Mouse (Mus musculus): ENCODE data around the gene Zfp882. TPM values are rescaled to one million over a fixed set of nuclear protein-coding genes. Genes with fewer than 3 reads are reported as not detected.
"Not testable (repeated sequence)": the region's sequence is repeated elsewhere in the genome, so short reads cannot be mapped to it uniquely, and the experiment has no call there.

Zfp882 gene
- total RNA-seq, 1 experiment from 2014 or later: 13.2 TPM

DNA sequence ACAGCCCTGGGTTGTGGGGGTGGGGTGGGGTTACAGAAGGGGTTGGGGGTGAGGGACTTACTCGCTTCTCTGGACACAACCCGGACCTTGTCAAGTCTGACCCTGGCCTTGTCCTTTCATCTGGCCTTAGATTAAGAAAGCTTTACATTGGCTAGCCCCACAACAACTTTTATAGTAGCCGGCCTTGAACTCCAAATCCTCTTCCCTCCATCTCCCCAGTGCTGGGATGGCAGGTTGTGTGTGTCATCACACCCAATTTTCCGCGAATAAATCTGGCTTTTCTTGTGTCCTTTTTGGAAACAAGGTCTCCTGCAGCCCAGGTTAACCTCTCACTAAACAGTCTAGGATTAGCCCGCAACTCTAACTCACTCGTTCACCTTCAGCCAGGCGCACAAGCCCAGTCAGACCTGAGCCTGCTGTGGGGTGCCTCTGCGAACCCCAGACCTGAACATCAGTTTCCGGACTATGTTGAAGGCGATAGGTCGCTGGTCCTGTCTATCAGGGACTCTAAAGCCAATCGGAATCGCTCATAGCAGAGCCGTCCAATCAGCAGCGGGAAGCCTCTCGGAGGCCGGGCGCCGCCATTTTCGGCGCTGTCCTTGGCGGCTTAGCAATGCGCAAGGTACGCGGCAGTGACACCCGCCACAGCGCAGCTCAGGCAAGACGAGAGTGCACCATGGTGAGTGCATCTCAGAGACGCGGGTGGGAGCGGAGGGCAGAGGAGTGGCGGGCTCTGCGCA is 42.2 kb downstream of the Zfp882 start, which contains the start of gene Zfp961:
Gene Zfp961 (plus strand): TSS at position 557 of the 740 bp plus-strand sequence.
- peak; percentile 99 for ATAC-seq (ENCODE audit: extremely low read depth, insufficient number of reproducible peaks, low FRiP score, poor library complexity, severe bottlenecking)

DNA sequence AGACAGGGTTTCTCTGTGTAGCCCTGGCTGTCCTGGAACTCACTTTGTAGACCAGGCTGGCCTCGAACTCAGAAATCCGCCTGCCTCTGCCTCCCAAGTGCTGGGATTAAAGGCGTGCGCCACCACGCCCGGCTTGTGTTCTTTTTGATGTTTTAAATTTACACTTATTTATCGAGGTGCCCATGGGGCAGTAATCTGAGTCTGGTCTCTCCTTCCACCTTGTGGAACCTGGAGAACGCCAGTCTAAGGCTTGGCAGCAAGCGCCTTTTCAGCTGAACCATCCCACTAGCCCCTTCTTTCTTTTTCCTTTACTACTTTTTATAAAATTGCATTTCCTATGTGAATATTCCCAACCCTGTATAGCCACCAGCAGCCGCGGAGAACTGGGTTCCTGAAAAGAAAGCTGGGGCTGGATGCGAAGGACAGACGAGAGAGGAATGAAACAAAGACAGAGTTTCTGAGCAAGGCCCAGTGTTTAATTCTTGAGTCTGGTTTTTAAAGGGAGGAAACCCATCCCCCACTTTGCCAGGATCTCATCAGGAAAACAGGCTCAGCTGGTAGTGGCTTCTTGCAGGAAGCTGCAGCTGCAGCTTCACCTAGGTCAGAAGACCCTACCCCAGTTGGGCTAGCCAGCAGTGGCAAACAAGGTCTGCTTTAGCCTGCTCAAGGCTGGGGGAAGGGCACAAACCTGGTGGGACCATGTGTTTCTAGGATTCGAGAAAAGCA is 43.2 kb downstream of the Zfp882 start:
- no peak for ATAC-seq (ENCODE audit: extremely low read depth, insufficient number of reproducible peaks, low FRiP score, poor library complexity, severe bottlenecking)

DNA sequence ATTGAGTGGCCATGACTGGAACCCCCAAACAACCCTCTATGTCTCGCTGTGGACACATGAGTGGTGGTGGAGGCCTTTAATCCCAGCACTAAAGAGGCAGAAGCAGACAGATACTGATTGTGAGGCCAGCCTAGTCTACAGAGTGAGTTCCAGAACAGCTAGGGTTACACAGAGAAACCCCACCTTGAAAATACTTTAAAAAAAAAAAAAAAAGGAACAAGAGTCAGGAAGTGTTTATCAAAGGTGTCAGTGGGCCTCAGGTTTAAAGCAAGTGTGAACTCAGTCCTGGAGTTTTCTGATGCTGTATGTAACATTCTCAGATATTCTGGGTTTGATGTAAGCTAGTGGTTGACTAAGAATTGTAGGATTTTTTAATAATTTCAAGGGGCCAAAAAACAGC is 44.1 kb downstream of the Zfp882 start:
- no peak for ATAC-seq (ENCODE audit: extremely low read depth, insufficient number of reproducible peaks, low FRiP score, poor library complexity, severe bottlenecking)

DNA sequence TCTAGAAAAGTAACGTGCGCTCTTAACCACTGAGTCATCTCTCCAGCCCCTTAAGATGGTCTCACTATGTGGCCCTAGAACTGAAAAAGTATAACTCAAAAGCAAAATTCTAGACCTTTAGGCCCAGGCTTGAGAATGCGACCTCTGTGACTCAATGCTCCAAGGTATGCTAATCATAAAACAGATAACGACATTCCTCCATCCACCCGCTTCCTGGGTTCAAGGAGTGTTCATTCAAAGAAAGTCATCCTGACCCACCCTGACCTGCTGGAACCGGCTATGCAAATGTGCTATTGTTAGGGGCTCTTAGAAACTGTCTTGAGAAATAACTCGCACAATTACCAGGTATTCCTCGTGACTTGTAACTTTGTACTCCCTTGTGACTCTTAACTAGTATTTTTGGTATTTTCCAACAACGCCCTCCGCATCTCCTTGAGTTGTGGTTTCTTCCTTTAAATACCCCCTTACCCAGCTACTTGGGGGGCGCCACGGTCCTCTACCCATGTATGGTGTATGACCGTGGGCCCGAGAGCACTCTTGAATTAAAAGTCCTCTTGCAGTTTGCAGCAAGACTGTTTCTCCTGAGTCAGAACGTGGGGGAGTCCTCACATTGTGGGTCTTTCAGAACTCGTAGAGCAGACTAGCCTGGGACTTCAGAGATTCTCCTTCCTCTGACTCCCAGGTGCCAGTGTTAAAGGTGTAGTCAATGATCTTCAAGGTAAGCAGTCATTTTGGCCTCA is 44.7 kb downstream of the Zfp882 start:
- not testable (repeated sequence) for ATAC-seq (ENCODE audit: extremely low read depth, insufficient number of reproducible peaks, low FRiP score, poor library complexity, severe bottlenecking)

DNA sequence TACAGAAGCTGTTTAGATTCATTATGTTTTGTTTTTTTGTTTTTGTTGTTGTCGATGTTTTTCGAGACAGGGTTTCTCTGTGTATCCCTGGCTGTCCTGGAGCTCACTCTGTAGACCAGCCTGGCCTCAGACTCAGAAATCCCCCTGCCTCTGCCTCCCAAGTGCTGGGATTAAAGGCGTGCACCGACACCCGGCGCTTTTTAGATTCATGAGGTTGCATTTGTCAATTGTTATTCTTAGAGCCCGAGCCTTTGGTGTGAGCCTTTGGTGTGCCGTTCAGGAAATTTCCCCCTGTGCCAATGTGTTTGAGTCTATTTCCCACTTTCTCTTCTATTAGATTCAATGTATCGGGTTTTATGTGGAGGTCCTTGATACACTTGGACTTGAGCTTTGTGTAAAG is 46.3 kb downstream of the Zfp882 start:
- ATAC-seq (ENCODE audit: extremely low read depth, insufficient number of reproducible peaks, low FRiP score, poor library complexity, severe bottlenecking): no peak

DNA sequence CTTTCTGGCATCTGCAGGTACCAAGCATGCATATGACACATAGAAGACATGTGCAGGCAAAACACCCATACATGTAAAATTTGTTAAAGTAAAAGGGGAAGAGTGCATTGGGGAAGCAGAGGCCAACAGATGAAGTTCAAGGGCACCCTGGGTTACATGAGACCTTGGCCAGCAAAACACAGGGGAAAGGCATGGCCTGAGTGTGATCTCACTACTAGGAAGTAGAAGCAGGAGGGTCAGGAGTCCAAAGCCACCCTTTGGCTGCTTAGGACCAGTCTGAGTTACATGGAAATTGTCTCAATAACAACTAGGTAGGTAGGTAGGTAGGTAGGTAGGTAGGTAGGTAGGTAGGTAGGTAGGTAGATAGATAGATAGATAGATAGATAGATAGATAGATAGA is 52.1 kb downstream of the Zfp882 start:
- no peak for ATAC-seq (ENCODE audit: extremely low read depth, insufficient number of reproducible peaks, low FRiP score, poor library complexity, severe bottlenecking)

DNA sequence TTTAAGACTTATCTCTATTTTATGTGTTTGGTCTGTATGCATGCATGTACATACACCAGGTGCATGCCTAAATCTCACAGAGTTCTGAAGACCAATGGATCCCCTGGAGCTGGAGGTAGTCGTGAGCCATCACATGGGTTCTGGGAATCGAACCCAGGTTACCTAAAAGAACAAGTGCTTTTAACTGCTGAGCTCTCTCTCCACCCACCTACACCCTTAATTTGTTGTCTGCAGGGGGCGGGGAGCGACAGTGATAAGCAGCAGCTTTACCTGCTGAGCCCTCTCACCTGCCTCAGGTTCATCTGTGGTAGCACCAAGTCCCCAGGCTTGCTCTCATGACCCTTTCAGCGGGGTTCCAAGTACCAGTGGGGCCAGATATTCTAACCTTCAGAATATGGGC is 53.4 kb downstream of the Zfp882 start:
- ATAC-seq (ENCODE audit: extremely low read depth, insufficient number of reproducible peaks, low FRiP score, poor library complexity, severe bottlenecking): no peak

DNA sequence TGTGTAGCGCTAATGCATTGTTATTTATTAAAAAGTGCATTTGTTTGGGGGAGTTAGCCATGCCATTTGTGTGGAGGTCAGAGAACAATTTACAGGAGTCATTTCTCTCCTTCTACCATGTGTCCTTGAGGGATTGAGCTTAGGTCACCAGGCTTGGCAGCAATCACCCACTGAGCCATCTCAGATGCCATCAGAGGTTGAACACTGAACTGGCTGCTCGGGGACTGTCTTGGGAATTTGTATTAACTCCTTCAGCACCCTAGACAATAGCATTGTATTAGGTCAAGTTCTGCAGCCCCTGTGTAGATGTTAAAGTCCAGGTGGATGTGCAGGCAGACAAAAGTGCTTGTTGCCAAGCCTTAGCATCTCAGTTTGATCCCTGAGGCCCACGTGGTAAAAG is 55.6 kb downstream of the Zfp882 start:
- ATAC-seq (ENCODE audit: extremely low read depth, insufficient number of reproducible peaks, low FRiP score, poor library complexity, severe bottlenecking): no peak

DNA sequence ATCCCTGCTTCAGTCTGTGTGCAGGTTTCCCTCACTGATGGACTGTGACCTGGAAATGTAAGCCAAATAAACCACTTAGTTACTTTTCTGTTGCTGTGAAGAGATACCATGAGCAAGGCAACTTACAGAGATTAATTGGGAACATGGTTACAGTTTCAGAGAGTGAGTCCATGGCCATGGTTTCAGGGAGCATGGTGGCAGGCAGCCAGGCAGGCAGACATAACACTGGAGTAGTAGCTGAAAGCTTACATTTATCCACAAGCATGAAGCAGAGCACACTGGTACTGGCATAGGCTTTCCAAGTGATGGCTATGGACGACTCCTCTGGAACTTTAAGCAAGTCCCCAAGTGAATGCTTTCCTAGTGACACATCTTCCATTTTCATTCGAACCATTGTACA is 56.8 kb downstream of the Zfp882 start:
- no peak for ATAC-seq (ENCODE audit: extremely low read depth, insufficient number of reproducible peaks, low FRiP score, poor library complexity, severe bottlenecking)

Other genes with a start within 250 kb of the Zfp882 start
- 0.12 TPM in 2 replicates for gene Unc13a, start 236.9 kb upstream of the Zfp882 start, total RNA-seq (2017)
- 19.0 and 25.7 TPM in 2 replicates for gene Jak3, start 232.3 kb upstream of the Zfp882 start, total RNA-seq (2017)
- 4.5 and 10.0 TPM in 2 replicates for gene Insl3, start 219.4 kb upstream of the Zfp882 start, total RNA-seq (2017)
- 0.58 and 0.86 TPM in 2 replicates for gene B3gnt3, start 206.8 kb upstream of the Zfp882 start, total RNA-seq (2017)
- 78.8 and 80.4 TPM in 2 replicates for gene Fcho1, start 182.9 kb upstream of the Zfp882 start, total RNA-seq (2017)
- 12.4 and 14.2 TPM in 2 replicates for gene Zfp709, start 26.6 kb upstream of the Zfp882 start, total RNA-seq (2017)
- 22.5 and 25.1 TPM in 2 replicates for gene Zfp617, start within 50 bp of the Zfp882 start, total RNA-seq (2017)
- gene Zfp961, start 42.4 kb downstream of the Zfp882 start, total RNA-seq (2017): 30.8 and 40.4 TPM in 2 replicates
- gene Cyp4f18, start 101.0 kb downstream of the Zfp882 start, total RNA-seq (2017): 257 and 280 TPM in 2 replicates
- 0.12 and 0.47 TPM in 2 replicates for gene Olfr372, start 132.6 kb downstream of the Zfp882 start, total RNA-seq (2017)
- gene Olfr373, start 174.6 kb downstream of the Zfp882 start, total RNA-seq (2017): 0.61 TPM in 1 of 2 replicates, not detected in the other
- 0.12 TPM in 2 replicates for gene Olfr374, start 198.4 kb downstream of the Zfp882 start, total RNA-seq (2017)
- 600 and 603 TPM in 2 replicates for gene Tpm4, start 226.4 kb downstream of the Zfp882 start, total RNA-seq (2017)